Mouse (Mus musculus) liver, adult 2 months (tissue): ENCODE measurements around the gene Fam122a.

Experiments
- CTCF ChIP-seq: fragments of 200-500 bp; IDR thresholded peaks from 2 replicates; pipeline ENCODE4 v1.5.1; 2011; ENCODE audit warnings: low read depth, low read length, control low read depth
- POLR2A ChIP-seq: fragments of 200-500 bp; IDR thresholded peaks from 2 replicates; pipeline ENCODE4 v1.6.1; 2011; ENCODE audit warnings: low read length, control low read depth; ENCODE audit not compliant: insufficient read depth; ENCODE audit errors: extremely low read depth

- TF ChIP-seq CTCF (no peak), POLR2A (no peak)
Measured at GRCm38 (mm10) chr19:24444322-24444721, 32.8 kb downstream of the Fam122a start.
